Mouse (Mus musculus) liver, embryonic 15.5 days (tissue): Measurements from ENCODE around the gene Ptges3l. TPM values are rescaled to one million over a fixed set of nuclear protein-coding genes. Genes with fewer than 3 reads are reported as not detected.

ENCODE experiments used
- microRNA-seq: library from miRNA; unstranded; fragments of <30 nt; microRNA quantifications from one replicate; pipeline ENCODE4, GENCODE M21; 2016
- polyA plus RNA-seq: library from polyadenylated mRNA; unstranded; fragments of >200 nt; fragmentation: Nextera tagmentation; extraction: Ambion mirVana; gene quantifications from 2 replicates; pipeline ENCODE4 v1.2.1, GENCODE M21; 2015

The Ptges3l gene
- polyA plus RNA-seq, 1 experiment from 2014 or later = 1.3 TPM

Small RNA genes lying within 50 kb of the gene (microRNA-seq; reads per million reads assigned to microRNA genes)
- not detected for gene Mir6929

Other genes starting within 250 kb of the Ptges3l start
- gene Ccr10, start 249.9 kb downstream of the Ptges3l start, polyA plus RNA-seq = 0.05 TPM in 1 of 2 replicates, not detected in the other
- gene Ezh1, start 198.9 kb downstream of the Ptges3l start, polyA plus RNA-seq = 9.8 and 11.0 TPM in 2 replicates
- gene Ramp2, start 179.3 kb downstream of the Ptges3l start, polyA plus RNA-seq = 20.3 and 25.4 TPM in 2 replicates
- gene Vps25, start 171.6 kb downstream of the Ptges3l start, polyA plus RNA-seq = 77.2 and 81.7 TPM in 2 replicates
- gene Wnk4, start 164.8 kb downstream of the Ptges3l start, polyA plus RNA-seq = 5.1 and 6.7 TPM in 2 replicates
- gene Cntd1, start 146.3 kb downstream of the Ptges3l start, polyA plus RNA-seq = 0.67 TPM in 2 replicates
- 80.5 and 87.1 TPM in 2 replicates for gene Coa3, start 146.2 kb downstream of the Ptges3l start, polyA plus RNA-seq
- gene Becn1, start 123.0 kb downstream of the Ptges3l start, polyA plus RNA-seq = 94.0 and 97.1 TPM in 2 replicates
- 189 and 190 TPM in 2 replicates for gene Psme3, start 109.1 kb downstream of the Ptges3l start, polyA plus RNA-seq
- gene Aoc2, start 100.3 kb downstream of the Ptges3l start, polyA plus RNA-seq = 1.4 and 1.5 TPM in 2 replicates
- 0.06 TPM in 1 of 2 replicates, not detected in the other for gene Aoc3, start 94.7 kb downstream of the Ptges3l start, polyA plus RNA-seq
- gene G6pc, start 57.8 kb downstream of the Ptges3l start, polyA plus RNA-seq = not detected in 2 replicates
- 37.2 and 37.3 TPM in 2 replicates for gene Aarsd1, start 7.7 kb downstream of the Ptges3l start, polyA plus RNA-seq
- 2.1 and 3.1 TPM in 2 replicates for gene Gm27029, start 537 bp downstream of the Ptges3l start, polyA plus RNA-seq
- gene Rundc1, start 248 bp downstream of the Ptges3l start, polyA plus RNA-seq = 5.7 TPM in 2 replicates
- gene Rpl27, start 17.0 kb upstream of the Ptges3l start, polyA plus RNA-seq = 149 and 195 TPM in 2 replicates
- gene Ifi35, start 23.1 kb upstream of the Ptges3l start, polyA plus RNA-seq = 29.6 and 30.4 TPM in 2 replicates
- 2.0 and 2.1 TPM in 2 replicates for gene Rnd2, start 39.7 kb upstream of the Ptges3l start, polyA plus RNA-seq
- 10.0 and 10.8 TPM in 2 replicates for gene Vat1, start 40.9 kb upstream of the Ptges3l start, polyA plus RNA-seq
- gene Brca1, start 126.6 kb upstream of the Ptges3l start, polyA plus RNA-seq = 11.5 and 12.5 TPM in 2 replicates
- 39.5 and 49.8 TPM in 2 replicates for gene Nbr1, start 126.8 kb upstream of the Ptges3l start, polyA plus RNA-seq
- gene Tmem106a, start 156.9 kb upstream of the Ptges3l start, polyA plus RNA-seq = 7.7 and 7.8 TPM in 2 replicates
- gene Gm11634, start 173.9 kb upstream of the Ptges3l start, polyA plus RNA-seq = 0.16 TPM in 1 of 2 replicates, not detected in the other
- gene Rdm1, start 201.9 kb upstream of the Ptges3l start, polyA plus RNA-seq = 10.7 and 12.1 TPM in 2 replicates
- gene Arl4d, start 240.2 kb upstream of the Ptges3l start, polyA plus RNA-seq = 0.82 and 0.94 TPM in 2 replicates